Mouse (Mus musculus): ENCODE measurements around the gene Lin37. TPM values are rescaled to one million over a fixed set of nuclear protein-coding genes. Genes with fewer than 3 reads are reported as not detected.

Lin37 gene
- total and polyA plus RNA-seq, 3 experiments = 4.0 to 38.6 (median 8.3) TPM

- TF ChIP-seq NRF1 (IDR thresholded peaks at IDR 0.05; ENCODE audit: low read depth, low read length) = peak; percentile 54
- TF ChIP-seq JUN (IDR thresholded peaks at IDR 0.05; ENCODE audit: insufficient read depth, low read depth, low read length) = no peak
- TF ChIP-seq ZC3H11A (IDR thresholded peaks at IDR 0.05; ENCODE audit: low read depth, low read length) = 0 out of 2 replicates have a peak, but pooled peaks have one; percentile 26
- TF ChIP-seq POLR2AphosphoS2 (IDR thresholded peaks at IDR 0.05; ENCODE audit: low read depth, low read length) = no peak
- TF ChIP-seq ELF1 (IDR thresholded peaks at IDR 0.05; ENCODE audit: low read depth, low read length) = peak; percentile 48; the same call in 1 of the 2 replicates
- peak; percentile 72 to 93 for TF ChIP-seq CTCF (conservative IDR thresholded peaks at IDR 0.05 in 1 of 2, IDR thresholded peaks at IDR 0.05 in 1 of 2; ENCODE audit: low read depth in 2 of 2, low read length in 2 of 2)
- 0 out of 2 replicates have a peak, but pooled peaks have one; percentile 8 for TF ChIP-seq MEF2A (IDR thresholded peaks at IDR 0.05; ENCODE audit: borderline replicate concordance, low read depth, low read length)
- TF ChIP-seq ZMIZ1 (IDR thresholded peaks at IDR 0.05; ENCODE audit: low read depth, low read length) = peak; percentile 32; the same call in 1 of the 2 replicates
- peak; percentile 71 for TF ChIP-seq MXI1 (IDR thresholded peaks at IDR 0.05; ENCODE audit: low read depth, low read length)
- TF ChIP-seq MAZ (IDR thresholded peaks at IDR 0.05; ENCODE audit: low read depth, low read length) = 0 out of 2 replicates have a peak, but pooled peaks have one; percentile 36
- TF ChIP-seq ZNF384 (IDR thresholded peaks at IDR 0.05; ENCODE audit: low read depth, low read length) = no peak
Observed at GRCm38 (mm10) chr7:30589435-30590301, 30.0 kb upstream of the Lin37 start (continued).

DNA sequence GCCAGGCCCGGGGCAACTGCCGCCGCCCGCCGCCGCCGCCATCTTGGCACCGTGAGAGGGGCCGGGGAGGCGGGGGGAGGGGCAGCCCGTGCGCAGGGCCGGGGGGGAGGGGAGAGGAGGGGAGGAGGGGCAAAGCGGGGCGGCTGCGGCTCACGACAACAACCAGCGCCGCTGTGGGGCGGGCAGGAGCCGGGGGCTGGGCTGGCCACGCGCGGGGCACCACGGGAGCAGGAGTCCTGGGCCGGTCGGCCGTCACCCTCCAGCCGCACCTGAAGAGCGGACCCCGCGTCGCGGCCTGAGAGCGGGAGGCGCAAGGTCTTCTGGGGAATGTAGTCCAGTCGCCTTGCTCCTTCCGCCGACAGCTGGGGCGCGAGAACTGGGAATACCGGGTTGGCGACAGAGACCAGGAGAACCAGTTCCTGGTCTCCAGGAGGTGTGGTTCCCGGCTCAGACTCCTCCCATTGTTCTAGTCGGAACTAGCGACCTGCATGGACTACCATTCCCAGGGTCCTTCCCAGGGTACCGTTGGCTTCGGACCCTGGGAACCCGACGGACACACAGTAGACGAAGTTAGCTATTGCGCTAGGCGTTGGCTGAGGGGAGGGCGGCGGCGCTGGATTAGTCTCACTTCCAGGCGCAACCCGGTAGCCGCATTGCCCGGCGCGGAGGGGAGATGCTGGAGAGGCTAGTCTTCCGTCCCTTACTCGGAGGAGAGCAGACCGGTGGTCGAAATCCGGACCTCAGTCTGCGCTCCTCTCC is 29.2 kb upstream of the Lin37 start, which contains the start of gene Kmt2b:
TSS of gene Kmt2b (minus strand) at position 51 of the 759 bp plus-strand sequence.
- Histone ChIP-seq H3K27ac (ENCODE audit: insufficient read depth, low read depth) (peak within 1 kb of the TSS; percentile 100), H3K4me2 (ENCODE audit: insufficient read depth, low read depth, poor library complexity, severe bottlenecking) (peak within 1 kb of the TSS; percentile 93), H3K9me3 (replicated peaks; ENCODE audit: low read length) (no peaks in the 10 kb centered on the region), H3K4me1 (ENCODE audit: control insufficient read depth in 1 of 2, insufficient read depth in 2 of 2) (peaks cover 7 to 32% of the 10 kb centered on the region in 2 experiments; a peak in 3 of 4 replicates), H3K36me3 (replicated peaks in 1 of 2; ENCODE audit: control insufficient read depth in 1 of 2, insufficient read depth in 1 of 2, low read length in 1 of 2) (peaks cover 32 to 48% of the 10 kb centered on the region in 2 experiments), H3K79me2 (replicated peaks; ENCODE audit: control insufficient read depth, extremely low read depth, insufficient read depth, poor library complexity, severe bottlenecking) (peaks cover 58% of the 10 kb centered on the region), H3K4me3 (replicated peaks in 1 of 3; ENCODE audit: low read depth in 2 of 3, low read length in 2 of 3, poor library complexity in 1 of 3) (peak within 1 kb of the TSS; percentile 93 to 94 (median 94)), H3K9ac (ENCODE audit: insufficient read depth, low read depth) (peak within 1 kb of the TSS; percentile 92), H3K27me3 (replicated peaks) (no peaks in the 10 kb centered on the region)
- dilution Hi-C loops (cut with MboI; ENCODE audit: extremely low pct_ligation_motif_present, extremely low pct_unique_long_range_greater_than_20kb, low sequenced_read_pairs) = no loop called here
- DNase-seq (ENCODE audit: extremely low read depth) = peak; percentile 92
- in situ Hi-C loops (cut with MboI; ENCODE audit: low pct_ligation_motif_present, low pct_unique_long_range_greater_than_20kb, low sequenced_read_pairs) = no loop called here
- TF ChIP-seq MEF2A (IDR thresholded peaks at IDR 0.05; ENCODE audit: borderline replicate concordance, low read depth, low read length) = peak; percentile 39; the same call in 1 of the 2 replicates
- TF ChIP-seq RCOR1 (conservative IDR thresholded peaks at IDR 0.05; ENCODE audit: low read depth, low read length) = no peak
- no peak for TF ChIP-seq EP300 (IDR thresholded peaks at IDR 0.05; ENCODE audit: low read length)
- TF ChIP-seq IRF4 (IDR thresholded peaks at IDR 0.05; ENCODE audit: low read depth, low read length) = peak; percentile 74; the same call in 1 of the 2 replicates
- TF ChIP-seq POLR2AphosphoS2 (IDR thresholded peaks at IDR 0.05; ENCODE audit: low read depth, low read length) = peak; percentile 91
- TF ChIP-seq USF1 (IDR thresholded peaks at IDR 0.05; ENCODE audit: low read depth, low read length) = peak; percentile 21
- no peak for TF ChIP-seq JUND (conservative IDR thresholded peaks at IDR 0.05; ENCODE audit: low read depth, low read length)
- TF ChIP-seq SMC3 (IDR thresholded peaks at IDR 0.05; ENCODE audit: low read depth, low read length) = no peak
- peak; percentile 62 for TF ChIP-seq SIN3A (IDR thresholded peaks at IDR 0.05; ENCODE audit: low read length)
- peak; percentile 87; the same call in 1 of the 2 replicates for TF ChIP-seq KAT2A (IDR thresholded peaks at IDR 0.05; ENCODE audit: insufficient replicate concordance, low read length)
- TF ChIP-seq TCF12 (IDR thresholded peaks at IDR 0.05; ENCODE audit: low read depth, low read length) = peak; percentile 74
- peak; percentile 55 for TF ChIP-seq POLR2A (IDR thresholded peaks at IDR 0.05; ENCODE audit: low read depth, low read length)
- TF ChIP-seq HCFC1 (IDR thresholded peaks at IDR 0.05; ENCODE audit: low read depth, low read length) = peak; percentile 93
- TF ChIP-seq NRF1 (IDR thresholded peaks at IDR 0.05; ENCODE audit: low read depth, low read length) = peak; percentile 60
- peak; percentile 95 for TF ChIP-seq MAZ (IDR thresholded peaks at IDR 0.05; ENCODE audit: low read depth, low read length)
- TF ChIP-seq BHLHE40 (IDR thresholded peaks at IDR 0.05; ENCODE audit: low read depth, low read length) = peak; percentile 41; the same call in 1 of the 2 replicates
- TF ChIP-seq MYC (IDR thresholded peaks at IDR 0.05; ENCODE audit: low read depth, low read length) = no peak
- peak; percentile 94 for TF ChIP-seq CHD2 (IDR thresholded peaks at IDR 0.05; ENCODE audit: low read length)
- TF ChIP-seq RAD21 (IDR thresholded peaks at IDR 0.05; ENCODE audit: low read depth, low read length) = no peak
- TF ChIP-seq ZMIZ1 (IDR thresholded peaks at IDR 0.05; ENCODE audit: low read depth, low read length) = peak; percentile 55
- peak in 1 of 2 experiments; percentile 9; a peak in 1 of 4 replicates for TF ChIP-seq CTCF (conservative IDR thresholded peaks at IDR 0.05 in 1 of 2, IDR thresholded peaks at IDR 0.05 in 1 of 2; ENCODE audit: low read depth in 2 of 2, low read length in 2 of 2)
- no peak for TF ChIP-seq UBTF (IDR thresholded peaks at IDR 0.05; ENCODE audit: low read depth, low read length)
- TF ChIP-seq NELFE (IDR thresholded peaks at IDR 0.05; ENCODE audit: low read depth, low read length) = no peak; the same call in 1 of the 2 replicates
- no peak for TF ChIP-seq USF2 (conservative IDR thresholded peaks at IDR 0.05; ENCODE audit: low read depth, low read length)
- TF ChIP-seq ELF1 (IDR thresholded peaks at IDR 0.05; ENCODE audit: low read depth, low read length) = peak; percentile 87
- no peak; the same call in 1 of the 2 replicates for TF ChIP-seq GABPA (IDR thresholded peaks at IDR 0.05; ENCODE audit: insufficient replicate concordance, low read depth, low read length)
- TF ChIP-seq MAX (IDR thresholded peaks at IDR 0.05; ENCODE audit: low read length) = no peak
- TF ChIP-seq ZNF384 (IDR thresholded peaks at IDR 0.05; ENCODE audit: low read depth, low read length) = no peak

All from CH12.LX (cell line).